Mouse (Mus musculus) ES-Bruce4 (cell line): ENCODE data around the gene Sox30.

Experiments
- CTCF ChIP-seq: IDR thresholded peaks from one replicate; pipeline ENCODE4 v1.8.1; 2011; ENCODE audit warnings: low read depth, low read length
- EP300 ChIP-seq: IDR thresholded peaks from 2 replicates; pipeline ENCODE4 v1.6.1; 2011; ENCODE audit warnings: low read depth, low read length; ENCODE audit not compliant: insufficient read depth
- POLR2A ChIP-seq: IDR thresholded peaks from one replicate; pipeline ENCODE4 v1.8.1; 2011; ENCODE audit warnings: low read length; ENCODE audit not compliant: insufficient read depth

- TF ChIP-seq CTCF: no peak
- TF ChIP-seq POLR2A: no peak
- no peak for TF ChIP-seq EP300
Measured at GRCm38 (mm10) chr11:46022983-46023382, 42.9 kb downstream of the Sox30 start.
